In the genomic region with DNA sequence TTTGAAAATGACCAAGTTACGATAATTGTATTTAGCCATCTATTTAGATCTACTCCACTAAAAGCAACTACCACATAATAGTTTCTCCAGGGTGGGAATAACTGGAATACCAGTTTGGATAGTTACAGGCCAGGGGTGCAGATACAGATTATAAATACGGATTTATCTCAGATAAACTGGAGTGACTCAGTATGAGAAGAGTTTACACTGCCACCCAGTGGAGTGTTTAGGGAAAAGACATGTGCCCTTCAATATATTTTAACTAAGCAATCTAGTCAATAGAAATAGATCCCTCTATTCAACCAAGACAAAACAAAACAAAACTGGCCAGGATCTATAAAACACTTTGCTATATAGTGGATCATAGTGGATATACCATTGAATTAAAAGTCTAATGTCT, we compare ENCODE assay signal across 10 mouse cellular contexts. TPM values are rescaled to one million over a fixed set of nuclear protein-coding genes. Genes with fewer than 3 reads are reported as not detected.
A peak's percentile ranks its signal among the peaks of the same experiment; 100 is the strongest.
DNase-seq lines count a peak whose midpoint lies in the region.
"Had no signal": no experiment of that assay in that cellular context is flagged by ENCODE, and none has a peak within 500 bp of the region (broad histone marks: within the 10 kb centered on the region; RNA-seq: fewer than 3 reads in every experiment).

No protein-coding gene starts in this region.

- DNase-seq in cerebellum, postnatal 14 days = peak; percentile 37 to 51
- DNase-seq in cerebellum, adult 9-11 months = no peak
- peak; percentile 4 to 40 for DNase-seq in left cerebral cortex, adult 18-20 months (ENCODE audit: low spot score in 2 of 2)
- no peak for DNase-seq in left cerebral cortex, postnatal 4 days
- DNase-seq in MEL-GATA-1-ER (ENCODE audit: extremely low read depth, low read depth) = peak; percentile 56
- peak; percentile 11 to 18 for DNase-seq in heart, postnatal 36 days
- peak; percentile 41 for DNase-seq in splenic B cell, adult 2 months (ENCODE audit: low read depth, low spot score)
- DNase-seq in spleen, postnatal 10 days (ENCODE audit: low spot score in 2 of 2) = no peak
- DNase-seq: liver, embryonic 13.5 days had no signal

- H3K36me3 ChIP-seq in splenic B cell, adult 2 months (ENCODE audit: control insufficient read depth, insufficient read depth, low read length, poor library complexity, severe bottlenecking) = no peaks in the 10 kb centered on the region
- H3K36me3 ChIP-seq: liver, embryonic 13.5 days; stomach, embryonic 15.5 days had no signal

- intact Hi-C loops in left cerebral cortex, postnatal 4 days (cut with DNase I) = loop anchor here (10.0 kb wide), 1 partner anchor 304 kb away; no protein-coding TSS in a partner anchor
- intact Hi-C loops in heart, postnatal 36 days (cut with DNase I) = loop anchor here (1.0 to 5.0 kb wide), 4 partner anchors 150 to 294 kb away; no protein-coding TSS in a partner anchor

- H3K27me3 ChIP-seq in splenic B cell, adult 2 months (ENCODE audit: control insufficient read depth, insufficient read depth, low read length, poor library complexity, severe bottlenecking) = no peaks in the 10 kb centered on the region
- H3K27me3 ChIP-seq: liver, embryonic 13.5 days; stomach, embryonic 15.5 days had no signal

RNA-seq across cellular contexts. Expression of gene Trpd52l3, which starts 24.7 kb away (rescaled TPM):
- total RNA-seq in left cerebral cortex, adult 18-20 months (2021) = not detected
- not detected for total RNA-seq in left cerebral cortex, postnatal 4 days (2021)
- not detected for total RNA-seq in heart, postnatal 36 days (2021)

RNA-seq across cellular contexts. Expression of gene Uhrf2, which starts 51.5 kb away (rescaled TPM):
- total RNA-seq in left cerebral cortex, adult 18-20 months (2021) = 10 to 100 TPM; 51.5 to 57.7 TPM
- total RNA-seq in left cerebral cortex, postnatal 4 days (2021) = 10 to 100 TPM; 66.5 to 71.3 TPM
- 10 to 100 TPM; 21.8 to 25.0 TPM for total RNA-seq in heart, postnatal 36 days (2021)

RNA-seq across cellular contexts. Expression of gene Il33, which starts 53.9 kb away (rescaled TPM):
- total RNA-seq in left cerebral cortex, adult 18-20 months (2021) = 10 to 100 TPM; 41.9 to 54.2 TPM
- total RNA-seq in left cerebral cortex, postnatal 4 days (2021) = 1 to 10 TPM; 1.2 to 1.8 TPM
- total RNA-seq in heart, postnatal 36 days (2021) = 1 to 10 TPM; 6.1 to 7.0 TPM

Comparison
In these comparisons a context has a peak if more than half of its experiments do, and no peak if none do; other contexts are left out.
1. DNase-seq: peak in cerebellum, postnatal 14 days (2 of 2), left cerebral cortex, adult 18-20 months (2 of 2), MEL-GATA-1-ER (single experiment), heart, postnatal 36 days (2 of 2) and splenic B cell, adult 2 months (single experiment); none in cerebellum, adult 9-11 months (single experiment), left cerebral cortex, postnatal 4 days (single experiment) and spleen, postnatal 10 days (0 of 2).
2. RNA of gene Il33, which starts 53.9 kb away (total RNA-seq): 41.9 to 54.2 TPM in left cerebral cortex, adult 18-20 months; 6.1 to 7.0 TPM in heart, postnatal 36 days and 1.2 to 1.8 TPM in left cerebral cortex, postnatal 4 days; every median in the first group is over 4 times any median in the second.